Mouse (Mus musculus): ENCODE measurements around the gene Klc1. TPM values are rescaled to one million over a fixed set of nuclear protein-coding genes. Genes with fewer than 3 reads are reported as not detected.

Gene Klc1
- polyA plus RNA-seq, 1 experiment from 2014 or later: 282 TPM

DNA sequence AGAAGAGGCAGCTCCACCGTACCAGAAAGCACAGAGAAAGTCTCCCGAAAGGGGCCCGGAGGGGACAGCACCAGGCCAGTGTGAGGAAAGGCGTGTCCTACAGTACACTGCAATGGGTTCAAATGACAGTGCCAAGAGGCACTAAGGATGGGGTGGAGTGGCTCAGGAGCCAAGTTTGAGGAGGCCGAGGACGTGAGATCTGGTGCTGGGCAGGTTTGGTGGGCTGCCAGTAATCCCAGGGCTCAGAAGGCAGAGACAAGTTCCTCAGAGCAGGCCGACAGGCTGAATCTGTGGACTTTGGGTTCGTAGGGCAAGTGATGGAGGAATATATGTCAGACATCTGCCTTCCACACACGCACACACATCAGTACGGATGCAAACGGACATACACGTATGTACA, 54.0 kb downstream of the Klc1 start:
- H3K9me3 ChIP-seq (ENCODE audit: control insufficient read depth, low read length): no peaks in the 10 kb centered on the region
- peak overlapping the region; percentile 56 for H3K4me3 ChIP-seq (ENCODE audit: low read depth, low read length)
- WGBS: 77% methylated on average over 12 of the region's 12 CpGs
- no peaks in the 10 kb centered on the region for H3K27me3 ChIP-seq (ENCODE audit: control insufficient read depth, insufficient read depth, low read length)
- H3K4me2 ChIP-seq: peak overlapping the region; percentile 69
- H3K27ac ChIP-seq (ENCODE audit: low read depth, low read length): no peak overlapping the region
- H3K4me1 ChIP-seq (ENCODE audit: control insufficient read depth, insufficient read depth, low read length): peaks cover 30% of the 10 kb centered on the region
- ATAC-seq (ENCODE audit: low FRiP score) (no peak), DNase-seq (ENCODE audit: low spot score, missing footprints) (no peak)
- peak overlapping the region; percentile 70 for H3K9ac ChIP-seq (ENCODE audit: low read length)
- H3K36me3 ChIP-seq (ENCODE audit: control insufficient read depth, insufficient read depth, low read length): peaks cover 8% of the 10 kb centered on the region; the same call in 1 of the 2 replicates

DNA sequence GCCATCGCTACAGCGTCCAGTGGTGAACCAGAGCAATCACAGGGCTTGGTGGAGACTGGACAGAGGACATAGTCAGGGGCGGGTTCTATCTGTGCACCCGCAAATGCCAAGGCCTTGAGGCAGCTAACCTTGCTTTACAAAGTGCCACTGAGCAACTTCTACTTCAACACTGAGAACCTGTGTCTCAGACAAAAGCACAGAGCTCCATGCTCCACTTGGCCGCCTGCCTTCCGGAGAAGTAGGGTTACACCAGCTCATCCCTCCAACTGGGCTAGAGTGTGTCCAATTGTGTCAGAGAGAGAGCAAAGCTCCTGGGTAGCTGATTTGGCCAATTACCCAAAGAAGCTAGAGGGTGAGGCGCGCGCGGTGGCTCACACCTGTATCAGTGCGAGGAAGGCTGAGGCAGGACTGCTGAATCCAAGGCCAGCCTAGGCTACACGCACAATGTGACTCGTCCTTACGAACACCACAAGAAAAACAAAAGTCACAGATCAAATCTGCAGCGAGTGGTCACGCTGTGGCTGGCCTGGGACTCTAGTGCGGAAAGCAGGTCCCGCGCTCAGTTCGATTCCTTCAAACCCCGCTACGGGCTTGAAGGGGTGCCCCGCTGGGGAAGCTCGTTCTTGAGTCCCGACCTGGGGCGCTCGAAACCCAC, 54.6 kb downstream of the Klc1 start:
- Histone ChIP-seq H3K9ac (ENCODE audit: low read length) (peak overlapping the region; percentile 70), H3K9me3 (ENCODE audit: control insufficient read depth, low read length) (no peaks in the 10 kb centered on the region), H3K4me3 (ENCODE audit: low read depth, low read length) (peak overlapping the region; percentile 56), H3K4me2 (peak overlapping the region; percentile 69), H3K36me3 (ENCODE audit: control insufficient read depth, insufficient read depth, low read length) (peaks cover 3% of the 10 kb centered on the region; the same call in 1 of the 2 replicates), H3K27ac (ENCODE audit: low read depth, low read length) (no peak overlapping the region), H3K4me1 (ENCODE audit: control insufficient read depth, insufficient read depth, low read length) (peaks cover 30% of the 10 kb centered on the region), H3K27me3 (ENCODE audit: control insufficient read depth, insufficient read depth, low read length) (no peaks in the 10 kb centered on the region)
- DNase-seq (ENCODE audit: low spot score, missing footprints): peak; percentile 90
- 5% methylated on average over 27 of the region's 27 CpGs for WGBS
- no peak for ATAC-seq (ENCODE audit: low FRiP score)

DNA sequence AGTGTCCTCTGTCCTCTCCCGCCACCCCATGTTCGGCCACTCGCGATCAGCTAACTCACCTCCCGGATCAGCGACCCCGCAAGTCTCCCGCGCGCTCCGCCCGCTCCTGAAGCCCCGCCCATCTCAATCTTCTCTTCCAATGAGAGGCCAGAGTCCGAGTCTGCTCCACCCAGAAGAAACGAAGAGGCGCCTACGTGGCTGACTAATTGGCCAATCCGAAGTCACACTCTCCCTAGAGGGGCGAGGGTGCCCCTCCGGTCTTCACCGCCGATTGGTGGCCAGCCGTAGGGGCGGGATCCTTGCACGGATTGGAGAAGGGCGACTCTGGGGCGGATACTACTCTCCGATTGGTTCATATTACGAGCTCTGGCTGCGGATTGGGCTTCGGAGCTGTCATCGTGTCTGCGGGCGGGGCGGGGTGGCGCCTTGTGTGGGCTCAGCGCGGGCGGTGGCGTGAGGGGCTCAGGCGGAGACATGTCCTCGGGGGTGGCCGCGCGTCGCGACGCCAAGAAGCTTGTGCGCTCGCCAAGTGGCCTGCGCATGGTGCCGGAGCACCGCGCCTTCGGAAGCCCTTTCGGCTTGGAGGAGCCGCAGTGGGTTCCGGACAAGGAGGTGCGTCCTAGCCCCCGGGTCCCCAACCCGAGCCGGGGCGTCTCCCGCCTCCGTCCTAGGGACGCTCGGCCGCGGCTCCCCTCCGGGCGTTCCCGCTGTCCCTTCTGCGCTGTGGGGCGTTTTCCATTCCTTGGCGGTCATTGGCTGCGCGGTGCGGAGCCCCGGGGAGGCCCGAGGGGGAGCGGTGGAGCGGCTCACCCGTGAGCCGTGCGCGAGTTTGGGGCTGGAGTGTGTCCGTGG, 55.3 kb downstream of the Klc1 start, which contains the start of the genes Xrcc3 and Zfyve21:
Gene Xrcc3, minus strand, starts transcription at position 108 of the 852 bp plus-strand sequence.
Gene Zfyve21, plus strand, starts transcription at position 405 of the 852 bp plus-strand sequence.
- peak within 1 kb of the TSS; percentile 70 for H3K9ac ChIP-seq (ENCODE audit: low read length)
- peak within 1 kb of the TSS; percentile 68; the same call in 1 of the 2 replicates for H3K27ac ChIP-seq (ENCODE audit: low read depth, low read length)
- peak within 1 kb of the TSS; percentile 69 for H3K4me2 ChIP-seq
- H3K4me3 ChIP-seq (ENCODE audit: low read depth, low read length): peak within 1 kb of the TSS; percentile 56
- ATAC-seq (ENCODE audit: low FRiP score) (peak; percentile 99), DNase-seq (ENCODE audit: low spot score, missing footprints) (peak; percentile 99)
- no peaks in the 10 kb centered on the region for H3K27me3 ChIP-seq (ENCODE audit: control insufficient read depth, insufficient read depth, low read length)
- no peaks in the 10 kb centered on the region; the same call in 1 of the 2 replicates for H3K36me3 ChIP-seq (ENCODE audit: control insufficient read depth, insufficient read depth, low read length)
- peaks cover 30% of the 10 kb centered on the region for H3K4me1 ChIP-seq (ENCODE audit: control insufficient read depth, insufficient read depth, low read length)
- no peaks in the 10 kb centered on the region for H3K9me3 ChIP-seq (ENCODE audit: control insufficient read depth, low read length)
- WGBS: under 1% methylated on average over 87 of the region's 87 CpGs

DNA sequence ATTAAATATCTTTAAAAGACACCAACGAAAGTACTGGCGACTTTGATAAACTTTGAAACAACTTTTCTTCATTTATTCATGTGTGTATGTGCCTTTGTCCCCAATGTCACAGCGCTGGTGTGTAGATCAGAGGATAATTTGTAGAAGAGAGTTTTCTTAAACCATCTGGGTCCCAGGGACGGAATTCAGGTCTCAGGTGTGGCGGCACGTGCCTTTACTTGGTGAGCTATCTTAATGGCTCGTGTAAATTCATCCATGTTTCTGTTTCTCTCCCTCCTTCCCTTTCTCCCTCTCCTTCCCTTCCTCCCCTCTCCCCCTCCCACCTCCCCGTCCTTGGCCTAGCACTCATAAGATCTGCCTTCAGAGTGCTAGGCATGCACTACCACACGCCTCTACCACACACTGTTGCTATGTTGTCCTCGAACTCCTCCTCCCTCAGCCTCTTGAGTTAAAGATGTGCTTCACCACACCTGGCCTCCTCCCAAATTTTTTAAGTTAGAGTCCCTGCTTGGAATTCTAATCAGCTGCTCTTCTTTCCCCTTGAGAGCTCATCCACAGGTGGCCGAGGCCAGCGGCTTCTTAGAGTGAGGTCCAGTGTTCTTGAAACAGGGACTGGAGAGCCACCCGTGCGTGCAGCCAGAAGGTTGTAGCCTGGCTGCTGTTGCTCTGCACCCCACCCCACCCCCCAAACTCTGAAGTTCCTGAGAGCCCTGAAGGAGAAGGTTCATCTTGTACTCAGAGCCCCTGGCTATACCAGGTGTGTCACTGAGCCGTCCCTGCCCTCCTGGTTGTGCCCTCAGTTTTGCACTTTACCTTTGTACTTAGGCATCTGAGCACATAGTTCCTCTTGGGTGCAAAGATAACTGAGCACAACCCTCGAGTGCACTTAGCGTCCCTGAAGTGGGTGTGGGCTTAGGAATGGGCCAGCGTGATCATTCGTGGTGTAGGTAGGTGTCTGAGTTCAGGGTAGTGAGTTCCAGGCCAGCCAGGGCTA, 56.4 kb downstream of the Klc1 start:
- ATAC-seq (ENCODE audit: low FRiP score): no peak
- H3K27ac ChIP-seq (ENCODE audit: low read depth, low read length): no peak overlapping the region
- H3K27me3 ChIP-seq (ENCODE audit: control insufficient read depth, insufficient read depth, low read length): no peaks in the 10 kb centered on the region
- no peak for DNase-seq (ENCODE audit: low spot score, missing footprints)
- peak overlapping the region; percentile 56 for H3K4me3 ChIP-seq (ENCODE audit: low read depth, low read length)
- peak overlapping the region; percentile 60 for H3K4me2 ChIP-seq
- H3K4me1 ChIP-seq (ENCODE audit: control insufficient read depth, insufficient read depth, low read length): peaks cover 26% of the 10 kb centered on the region
- H3K36me3 ChIP-seq (ENCODE audit: control insufficient read depth, insufficient read depth, low read length): no peaks in the 10 kb centered on the region; the same call in 1 of the 2 replicates
- H3K9me3 ChIP-seq (ENCODE audit: control insufficient read depth, low read length): no peaks in the 10 kb centered on the region
- H3K9ac ChIP-seq (ENCODE audit: low read length): peak overlapping the region; percentile 61
- WGBS: 27% methylated on average over 19 of the region's 19 CpGs

DNA sequence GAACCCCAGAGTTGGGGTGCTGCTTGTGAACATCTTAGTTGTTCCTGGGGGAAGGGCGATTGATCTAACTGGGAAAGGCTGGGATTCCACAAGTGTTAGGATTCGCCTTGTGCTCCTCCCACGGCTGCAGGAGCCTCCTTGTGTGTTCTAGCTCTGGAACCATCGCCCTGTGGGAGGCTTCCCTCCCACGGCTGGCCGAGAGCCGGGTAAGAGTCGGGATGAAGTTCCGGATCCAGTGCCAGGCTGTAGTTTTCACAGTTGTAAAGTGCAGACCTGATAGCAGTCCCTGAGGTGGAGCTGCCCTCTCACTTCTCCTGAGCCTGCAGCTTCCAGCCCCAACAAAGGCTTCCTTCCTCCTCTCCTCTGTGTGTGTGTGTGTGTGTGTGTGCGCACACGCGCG, 57.9 kb downstream of the Klc1 start:
- no peak for ATAC-seq (ENCODE audit: low FRiP score)
- H3K4me2 ChIP-seq: no peak overlapping the region
- H3K4me3 ChIP-seq (ENCODE audit: low read depth, low read length): no peak overlapping the region
- H3K9me3 ChIP-seq (ENCODE audit: control insufficient read depth, low read length): no peaks in the 10 kb centered on the region
- 63% methylated on average over 13 of the region's 13 CpGs for WGBS
- H3K4me1 ChIP-seq (ENCODE audit: control insufficient read depth, insufficient read depth, low read length): peaks cover 26% of the 10 kb centered on the region
- H3K9ac ChIP-seq (ENCODE audit: low read length): no peak overlapping the region
- no peak overlapping the region for H3K27ac ChIP-seq (ENCODE audit: low read depth, low read length)
- H3K36me3 ChIP-seq (ENCODE audit: control insufficient read depth, insufficient read depth, low read length): no peaks in the 10 kb centered on the region; the same call in 1 of the 2 replicates
- no peak for DNase-seq (ENCODE audit: low spot score, missing footprints)
- H3K27me3 ChIP-seq (ENCODE audit: control insufficient read depth, insufficient read depth, low read length): no peaks in the 10 kb centered on the region

DNA sequence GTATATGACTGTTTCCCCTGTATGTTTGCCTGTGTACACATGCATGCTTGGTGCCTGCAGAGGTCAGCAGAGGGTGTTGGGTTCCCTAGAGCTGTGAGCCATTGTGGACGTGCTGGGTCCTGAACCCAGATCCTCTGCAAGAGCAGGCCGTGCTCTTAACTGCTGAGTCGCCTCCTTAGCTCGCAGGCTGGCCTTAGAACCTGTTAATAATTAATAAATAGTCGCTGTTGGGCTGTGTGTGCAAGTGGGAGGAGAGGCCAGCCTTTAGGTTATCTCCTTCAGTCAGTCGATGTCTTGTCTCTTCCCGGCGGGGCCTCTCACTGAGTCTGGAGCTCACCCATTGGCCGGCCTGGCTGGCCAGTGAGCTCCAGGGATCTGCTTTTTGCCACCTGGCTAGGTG, 58.3 kb downstream of the Klc1 start:
- Histone ChIP-seq H3K27me3 (ENCODE audit: control insufficient read depth, insufficient read depth, low read length) (no peaks in the 10 kb centered on the region), H3K9me3 (ENCODE audit: control insufficient read depth, low read length) (no peaks in the 10 kb centered on the region), H3K4me2 (no peak overlapping the region), H3K9ac (ENCODE audit: low read length) (no peak overlapping the region), H3K36me3 (ENCODE audit: control insufficient read depth, insufficient read depth, low read length) (no peaks in the 10 kb centered on the region; the same call in 1 of the 2 replicates), H3K4me1 (ENCODE audit: control insufficient read depth, insufficient read depth, low read length) (peaks cover 26% of the 10 kb centered on the region), H3K27ac (ENCODE audit: low read depth, low read length) (no peak overlapping the region), H3K4me3 (ENCODE audit: low read depth, low read length) (no peak overlapping the region)
- 79% methylated on average over 9 of the region's 9 CpGs for WGBS
- DNase-seq (ENCODE audit: low spot score, missing footprints) (no peak), ATAC-seq (ENCODE audit: low FRiP score) (no peak)

DNA sequence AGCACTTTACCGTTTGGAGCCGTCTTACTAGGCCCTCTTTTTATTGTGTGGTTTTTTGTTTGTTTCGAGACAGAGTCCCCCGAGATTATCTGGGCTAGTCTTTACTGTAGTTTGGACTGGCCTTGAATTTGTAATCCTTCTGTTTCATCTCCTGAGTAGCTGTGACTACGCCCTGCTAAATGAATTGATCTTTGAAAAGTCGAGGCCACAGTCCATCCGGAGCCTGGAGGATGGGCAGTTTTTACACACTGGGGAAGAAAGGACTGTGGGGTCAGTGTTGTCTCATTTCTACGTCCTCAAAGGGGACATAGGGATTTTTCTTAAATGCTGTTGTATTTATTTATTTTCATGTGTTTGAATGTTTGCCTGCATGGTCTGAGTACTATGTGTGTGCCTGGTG, 59.3 kb downstream of the Klc1 start:
- no peaks in the 10 kb centered on the region for H3K27me3 ChIP-seq (ENCODE audit: control insufficient read depth, insufficient read depth, low read length)
- H3K9me3 ChIP-seq (ENCODE audit: control insufficient read depth, low read length): no peaks in the 10 kb centered on the region
- ATAC-seq (ENCODE audit: low FRiP score) (no peak), DNase-seq (ENCODE audit: low spot score, missing footprints) (no peak)
- WGBS: 89% methylated on average over 8 of the region's 8 CpGs
- H3K4me2 ChIP-seq: no peak overlapping the region
- no peak overlapping the region for H3K4me3 ChIP-seq (ENCODE audit: low read depth, low read length)
- H3K36me3 ChIP-seq (ENCODE audit: control insufficient read depth, insufficient read depth, low read length): no peaks in the 10 kb centered on the region; the same call in 1 of the 2 replicates
- H3K27ac ChIP-seq (ENCODE audit: low read depth, low read length): no peak overlapping the region
- no peak overlapping the region for H3K9ac ChIP-seq (ENCODE audit: low read length)
- peaks cover 20% of the 10 kb centered on the region for H3K4me1 ChIP-seq (ENCODE audit: control insufficient read depth, insufficient read depth, low read length)

- H3K4me1 ChIP-seq (ENCODE audit: control insufficient read depth, insufficient read depth, low read length): peaks cover 14% of the 10 kb centered on the region
These were observed 61.3 kb downstream of the Klc1 start for GRCm38 (mm10) chr12:111819936-111820335.

More at GRCm38 (mm10) chr12:111819936-111820335, 61.3 kb downstream of the Klc1 start:
- no peak for DNase-seq (ENCODE audit: low spot score, missing footprints)
- H3K9me3 ChIP-seq (ENCODE audit: control insufficient read depth, low read length): no peaks in the 10 kb centered on the region
- no peak for ATAC-seq (ENCODE audit: low FRiP score)
- H3K4me3 ChIP-seq (ENCODE audit: low read depth, low read length): no peak overlapping the region
- no peak overlapping the region for H3K9ac ChIP-seq (ENCODE audit: low read length)
- H3K36me3 ChIP-seq (ENCODE audit: control insufficient read depth, insufficient read depth, low read length): peaks cover 3% of the 10 kb centered on the region; the same call in 1 of the 2 replicates
- no peak overlapping the region for H3K27ac ChIP-seq (ENCODE audit: low read depth, low read length)
- no peak overlapping the region for H3K4me2 ChIP-seq
- no peaks in the 10 kb centered on the region for H3K27me3 ChIP-seq (ENCODE audit: control insufficient read depth, insufficient read depth, low read length)
- WGBS: 82% methylated on average over 8 of the region's 8 CpGs
